Mouse (Mus musculus) lung, embryonic 15.5 days (tissue): ENCODE results near the gene Alpk3. TPM values are rescaled to one million over a fixed set of nuclear protein-coding genes. Genes with fewer than 3 reads are reported as not detected.

Experiments
- polyA plus RNA-seq: library from polyadenylated mRNA; unstranded; fragments of >200 nt; fragmentation: Nextera tagmentation; extraction: Ambion mirVana; gene quantifications from 2 replicates; pipeline ENCODE4 v1.2.1, GENCODE M21; 2015

Alpk3 gene
- polyA plus RNA-seq, 1 experiment from 2014 or later, result 1.2 TPM

Other genes with a start within 250 kb of the Alpk3 start
- 107 and 115 TPM in 2 replicates for gene Iqgap1, start 231.6 kb upstream of the Alpk3 start, polyA plus RNA-seq
- 2.7 and 2.9 TPM in 2 replicates for gene Zscan2, start 196.7 kb upstream of the Alpk3 start, polyA plus RNA-seq
- 36.9 and 37.1 TPM in 2 replicates for gene Wdr73, start 156.3 kb upstream of the Alpk3 start, polyA plus RNA-seq
- gene Nmb, start 152.5 kb upstream of the Alpk3 start, polyA plus RNA-seq, result 7.3 and 8.9 TPM in 2 replicates
- 221 and 229 TPM in 2 replicates for gene Sec11a, start 109.8 kb upstream of the Alpk3 start, polyA plus RNA-seq
- gene Zfp592, start 63.9 kb upstream of the Alpk3 start, polyA plus RNA-seq, result 11.5 and 14.1 TPM in 2 replicates
- 0.10 TPM in 1 of 2 replicates, not detected in the other for gene Slc28a1, start 57.2 kb downstream of the Alpk3 start, polyA plus RNA-seq
- 5.1 and 5.2 TPM in 2 replicates for gene Pde8a, start 156.0 kb downstream of the Alpk3 start, polyA plus RNA-seq